Mouse (Mus musculus) frontal cortex, adult 2 months (tissue): ENCODE data around the gene Sp1. TPM values are rescaled to one million over a fixed set of nuclear protein-coding genes. Genes with fewer than 3 reads are reported as not detected.

Experiments used
- DNase-seq, 2 experiments: peaks; one replicate each; pipeline ENCODE4 v3.0.0; 2022; ENCODE audit warnings: low spot score in 1 of 2; ENCODE audit errors: extremely low spot score in 1 of 2
- polyA plus RNA-seq: library from polyadenylated mRNA; depleted of rRNA; stranded (reverse); fragments of >200 nt; gene quantifications from 2 replicates; pipeline ENCODE4 v1.2.3, GENCODE M21; 2012

Sp1 gene
- polyA plus RNA-seq, 1 experiment = 11.4 TPM

DNA sequence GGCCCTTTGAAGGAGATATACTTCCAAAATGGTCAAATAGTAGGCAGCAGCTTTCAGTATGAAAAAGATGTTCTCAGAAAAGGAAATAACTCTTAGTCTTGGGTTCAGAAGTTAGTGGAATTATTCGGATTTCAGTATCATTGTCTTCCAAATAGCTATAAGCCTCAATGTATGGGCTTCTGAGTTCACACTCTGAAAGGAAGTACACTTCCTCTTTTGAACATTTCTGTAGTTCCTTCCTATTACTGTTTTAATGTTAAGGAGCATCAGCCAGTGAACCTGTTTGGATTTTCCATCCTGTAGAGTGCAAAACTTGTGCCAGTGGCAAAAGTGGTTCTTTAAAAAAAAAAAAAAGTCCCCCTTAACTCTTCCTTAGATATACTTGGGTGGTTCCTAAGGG, 26.1 kb downstream of the Sp1 start:
- no peak for DNase-seq

DNA sequence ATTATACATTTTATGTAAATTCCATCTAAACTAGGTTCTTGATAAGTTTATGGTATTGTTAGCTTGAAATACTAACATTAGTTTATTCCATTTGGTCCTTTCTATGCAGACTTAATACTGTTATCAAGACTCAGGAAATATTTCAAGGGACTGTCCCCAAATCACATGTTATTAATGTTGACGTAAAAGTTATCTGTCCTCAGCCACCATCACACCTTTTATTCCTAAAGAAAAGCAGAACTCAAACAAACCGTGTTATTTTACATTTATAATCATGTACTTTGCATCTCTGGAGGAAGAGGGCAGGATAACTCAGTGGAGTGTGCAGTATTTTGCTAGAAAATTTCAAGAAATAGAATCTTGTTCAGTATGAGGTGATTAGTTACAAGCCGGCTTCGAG, 27.2 kb downstream of the Sp1 start:
- DNase-seq = no peak

DNA sequence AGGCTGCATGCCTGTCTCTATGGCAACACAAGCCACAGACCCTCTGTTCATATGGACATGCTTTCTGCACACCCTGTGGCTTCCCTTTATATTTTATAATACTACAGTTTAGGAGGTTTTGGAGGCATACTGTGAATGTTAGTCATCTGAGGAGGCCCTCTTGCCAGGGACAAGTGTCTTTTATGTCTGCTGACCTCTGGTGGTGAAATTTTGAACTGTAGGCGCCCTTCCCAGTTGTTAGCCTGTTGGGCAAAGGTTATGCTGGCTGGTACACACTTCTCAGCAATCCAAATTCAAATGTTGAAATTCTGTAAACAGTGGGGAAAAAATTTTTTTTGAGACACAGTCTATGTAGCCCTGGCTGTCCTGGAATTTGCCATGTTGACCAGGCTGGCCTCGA, 36.5 kb downstream of the Sp1 start:
- DNase-seq = peak; percentile 71 to 94

GRCm38 (mm10) chr15:102445146-102445545, 39.2 kb downstream of the Sp1 start, which contains the start of gene Amhr2:
TSS of gene Amhr2 (plus strand) at chr15:102445367.
- no peak for DNase-seq

DNA sequence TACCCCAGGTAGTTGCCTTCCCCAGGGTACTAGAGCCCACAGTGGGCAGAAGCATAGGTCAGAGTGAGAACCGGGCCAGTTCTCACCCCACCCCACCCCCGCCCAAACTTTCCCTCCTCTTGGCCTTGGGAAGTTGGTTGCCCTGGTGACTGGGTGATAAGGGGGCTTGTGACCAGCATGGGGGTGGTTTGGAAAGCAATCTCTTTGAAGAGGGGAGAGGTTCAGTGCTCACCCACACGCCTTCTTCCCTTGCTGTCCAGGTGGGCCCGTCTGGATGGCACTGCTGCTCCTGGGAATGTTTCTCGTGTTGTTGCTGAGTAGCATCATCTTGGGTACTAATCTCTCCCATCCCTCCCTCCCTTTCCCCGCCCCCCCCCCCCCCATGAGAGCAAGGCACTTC, 40.5 kb downstream of the Sp1 start:
- no peak for DNase-seq

DNA sequence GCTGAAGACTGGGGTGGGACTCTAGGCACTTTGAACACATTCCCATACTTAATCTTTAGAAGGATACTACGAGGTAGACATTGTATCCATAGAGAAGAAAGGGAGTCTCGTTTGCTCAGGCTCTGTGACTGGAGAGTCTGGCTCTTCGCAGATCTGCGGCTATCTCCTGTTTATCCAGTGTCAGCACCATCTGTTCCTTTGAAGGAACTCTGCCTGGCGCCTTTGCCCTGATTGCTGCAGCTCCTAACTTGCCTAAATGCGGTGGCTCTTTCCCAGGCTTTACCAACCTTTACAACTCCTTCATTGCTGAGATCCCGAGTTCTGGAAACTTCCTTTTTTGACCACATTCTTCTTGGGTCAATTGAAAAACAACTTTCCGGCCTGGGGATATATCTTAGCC, 43.4 kb downstream of the Sp1 start:
- DNase-seq = no peak

- DNase-seq = no peak
Observed at GRCm38 (mm10) chr15:102450928-102451327, 45.0 kb downstream of the Sp1 start.

- DNase-seq = peak in 1 of 2 experiments; percentile 25
Observed at GRCm38 (mm10) chr15:102451666-102452430, 45.9 kb downstream of the Sp1 start.

- DNase-seq = no peak
Observed at GRCm38 (mm10) chr15:102455993-102456392, 50.0 kb downstream of the Sp1 start.

DNA sequence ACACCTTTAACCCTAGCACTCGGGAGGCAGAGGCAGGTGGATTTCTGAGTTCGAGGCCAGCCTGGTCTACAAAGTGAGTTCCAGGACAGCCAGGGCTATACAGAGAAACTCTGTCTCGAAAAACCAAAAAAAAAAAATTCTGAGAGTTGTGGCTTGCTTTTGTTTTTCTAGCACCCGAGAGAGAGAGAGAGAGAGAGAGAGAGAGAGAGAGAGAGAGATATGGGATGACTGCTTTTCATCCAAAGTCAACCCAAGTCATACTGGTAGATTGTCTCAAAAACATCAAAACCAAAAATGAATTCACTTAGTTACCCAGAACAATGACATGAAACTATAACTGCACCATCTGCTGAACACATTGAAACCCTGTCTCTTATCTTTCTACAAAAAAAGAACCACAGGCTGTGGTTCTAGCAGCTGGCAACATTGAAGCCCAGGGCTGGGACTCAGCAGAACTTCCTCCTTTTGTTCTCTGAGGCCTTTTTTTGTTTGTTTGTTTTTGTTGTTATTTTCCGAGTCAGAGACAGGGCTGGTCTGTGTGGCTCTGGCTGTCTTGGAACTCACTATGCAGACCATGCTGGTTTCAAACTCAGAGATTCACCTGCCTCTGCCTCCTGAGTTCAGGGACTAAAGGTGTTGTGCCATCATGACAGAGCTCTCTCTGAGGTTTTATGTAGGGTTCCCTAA, 52.2 kb downstream of the Sp1 start:
- no peak for DNase-seq

GRCm38 (mm10) chr15:102458904-102459317, 53.0 kb downstream of the Sp1 start, which contains the start of gene Prr13:
TSS of gene Prr13 (plus strand) at chr15:102459028.
- peak; percentile 94 to 96 for DNase-seq

- no peak for DNase-seq
Observed at GRCm38 (mm10) chr15:102459381-102459780, 53.4 kb downstream of the Sp1 start.

DNA sequence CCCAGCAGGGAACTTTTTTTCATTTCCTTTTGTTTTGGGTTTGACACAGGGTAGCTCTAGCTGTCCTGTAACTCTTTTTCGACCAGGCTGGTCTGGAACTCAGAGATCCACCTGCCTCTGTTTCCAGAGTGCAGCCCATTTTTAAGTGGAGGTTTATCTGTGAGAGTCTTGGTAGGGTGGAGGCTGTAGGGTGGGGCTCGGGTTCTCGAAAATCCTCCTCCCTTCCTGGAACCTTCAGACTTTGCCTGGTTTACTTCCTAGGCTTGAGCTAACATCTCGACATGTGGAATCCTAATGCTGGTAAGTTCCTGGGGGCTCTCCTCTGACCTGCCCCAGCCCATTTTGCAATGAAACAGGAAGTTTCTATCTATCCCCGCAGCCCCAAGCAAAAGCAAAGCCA, 53.9 kb downstream of the Sp1 start:
- no peak for DNase-seq

DNA sequence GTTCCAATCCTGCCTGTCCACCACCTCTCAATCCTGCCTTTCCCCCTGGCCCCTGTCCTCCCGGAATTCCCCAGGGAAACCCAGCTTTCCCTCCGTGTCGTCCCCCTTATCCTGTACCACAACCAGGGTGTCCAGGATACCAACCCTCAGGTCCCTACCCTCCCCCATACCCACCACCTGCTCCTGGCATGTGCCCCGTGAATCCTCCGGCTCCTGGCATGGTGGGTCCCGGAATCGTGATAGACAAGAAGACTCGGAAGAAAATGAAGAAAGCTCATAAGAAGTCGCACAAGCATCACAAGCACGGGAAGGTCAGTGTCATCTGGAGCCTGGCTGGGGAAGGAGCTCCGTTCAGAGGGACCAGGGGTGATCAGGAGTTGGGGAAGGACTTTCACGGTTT, 54.5 kb downstream of the Sp1 start:
- DNase-seq = no peak

GRCm38 (mm10) chr15:102460971-102461370, 55.0 kb downstream of the Sp1 start:
- DNase-seq = no peak

DNA sequence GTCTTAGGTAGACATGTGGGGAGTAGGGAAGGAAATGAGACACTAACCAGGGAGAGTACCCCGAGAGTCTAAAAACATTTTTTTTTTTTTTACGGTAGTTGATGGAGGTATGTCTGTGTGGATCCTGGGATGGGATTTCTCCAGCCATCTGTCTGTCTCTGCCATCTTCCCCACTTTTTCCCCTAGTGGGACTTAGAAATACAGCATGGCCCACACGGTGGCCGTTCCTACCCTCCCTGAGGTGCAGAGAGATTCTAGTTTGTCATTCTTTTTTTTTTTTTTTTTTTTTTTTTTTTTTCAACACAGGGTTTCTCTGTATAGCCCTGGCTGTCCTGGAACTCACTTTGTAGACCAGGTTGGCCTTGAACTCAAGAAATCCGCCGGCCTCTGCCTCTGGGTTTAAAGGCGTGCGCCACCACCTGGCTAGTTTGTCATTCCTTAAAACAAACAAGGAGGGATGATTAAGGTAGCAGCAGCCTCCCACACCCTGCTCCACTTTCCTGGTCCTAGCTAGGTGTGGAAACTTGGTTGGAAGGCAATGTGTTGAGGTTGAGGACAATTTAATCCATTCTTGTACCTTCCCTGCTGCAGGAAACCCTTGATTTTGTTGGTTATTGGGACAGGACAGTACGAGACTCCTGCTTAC, 55.6 kb downstream of the Sp1 start:
- no peak for DNase-seq

GRCm38 (mm10) chr15:102463666-102464065, 57.7 kb downstream of the Sp1 start:
- no peak for DNase-seq

GRCm38 (mm10) chr15:102468675-102469370, 62.9 kb downstream of the Sp1 start:
- DNase-seq = no peak

- peak; percentile 95 to 98 for DNase-seq
Observed at GRCm38 (mm10) chr15:102470183-102470604, 64.3 kb downstream of the Sp1 start, which contains the start of gene Pcbp2. TSS of gene Pcbp2 (plus strand) at chr15:102470539.

DNA sequence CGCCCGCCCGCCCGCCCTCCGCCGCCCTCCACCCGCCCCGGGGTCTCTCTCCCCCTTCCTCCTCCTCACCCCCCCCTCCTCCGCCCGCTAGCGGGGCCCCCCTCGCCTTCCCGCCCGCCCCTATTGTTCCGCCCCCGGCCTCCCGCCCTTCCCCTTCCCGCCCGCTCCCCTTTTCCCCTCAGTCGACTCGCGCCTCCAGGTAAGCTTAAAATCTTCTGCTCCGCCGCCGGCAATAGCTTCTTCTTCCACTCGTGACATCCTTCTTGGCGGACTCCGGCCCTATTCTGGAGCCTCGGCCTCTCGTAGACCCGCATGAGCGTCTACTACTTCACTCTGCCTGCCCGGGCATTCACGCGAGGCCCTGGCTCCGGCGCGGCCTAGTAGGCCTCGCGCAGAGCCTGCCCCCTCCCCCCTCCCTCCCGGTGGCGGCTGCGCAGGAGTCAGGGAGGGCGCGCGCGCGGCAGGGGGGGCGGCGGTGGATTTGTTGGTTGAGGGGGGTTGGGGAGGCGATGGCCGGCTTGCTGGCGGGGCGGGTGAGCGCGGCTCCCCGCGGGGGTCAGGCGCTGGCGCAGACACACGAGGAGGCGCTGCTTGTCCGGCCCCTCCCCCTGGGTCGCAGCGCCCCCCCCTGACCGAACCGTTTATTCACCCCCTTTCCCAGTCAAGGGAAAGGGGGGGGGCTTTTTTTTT, 64.8 kb downstream of the Sp1 start:
- DNase-seq = peak in 1 of 2 experiments; percentile 66
